Comparison of ENCODE assay signal across 8 mouse cellular contexts in the genomic region with DNA sequence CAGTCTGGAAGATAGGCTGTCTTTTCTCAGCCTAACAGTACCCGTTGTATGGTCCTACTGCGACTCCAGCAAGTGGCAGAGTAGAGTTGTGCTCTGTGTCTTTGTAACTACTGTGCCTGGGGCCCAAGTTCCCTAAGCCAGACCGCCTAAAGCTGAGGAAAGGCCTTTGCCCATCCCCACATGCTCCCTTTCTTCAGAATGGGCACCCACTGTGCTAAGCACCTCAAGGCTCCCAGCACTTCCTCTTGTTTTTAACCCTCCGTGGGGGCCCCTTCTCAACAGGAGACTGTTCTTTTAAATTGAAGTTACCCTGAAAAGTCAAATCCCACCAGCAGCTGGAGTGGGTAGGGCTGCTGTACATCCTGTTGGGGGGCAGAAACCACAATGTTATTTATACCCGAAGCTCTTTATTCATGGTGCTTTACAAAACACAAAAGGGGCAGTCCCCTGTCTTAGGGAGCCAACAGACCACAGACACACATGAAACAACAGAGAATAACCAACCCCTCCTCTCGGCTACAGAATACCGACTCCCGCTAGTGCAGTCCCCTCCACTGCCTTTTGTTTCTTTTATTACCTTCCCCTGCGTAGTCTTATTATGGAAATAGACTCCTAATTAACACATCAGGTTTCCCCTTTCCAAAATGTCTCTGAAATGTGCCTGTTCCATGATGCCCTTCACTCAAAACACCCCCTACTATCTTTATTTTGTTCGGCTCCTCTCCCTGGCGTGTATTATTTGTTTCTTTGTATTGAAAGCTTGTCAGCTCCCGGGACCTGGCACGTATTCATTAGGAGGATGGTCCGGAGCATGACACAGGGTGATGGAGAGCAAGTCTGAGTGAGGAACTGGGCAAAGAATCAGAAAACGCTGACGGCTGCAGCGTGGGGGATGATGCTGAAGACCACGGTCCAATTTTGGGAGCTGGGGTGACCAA.
DNase-seq lines count a peak whose midpoint lies in the region; TF ChIP-seq lines count a peak whose summit lies in the region.

No protein-coding gene starts in this region.

- WGBS in bone marrow, adult 2 months: 2% methylated on average over 18 of the region's 18 CpGs
- 5% methylated on average over 18 of the region's 18 CpGs for WGBS in midbrain, embryonic 10.5 days

- no peak for TF ChIP-seq POLR2A in bone marrow, adult 2 months (IDR thresholded peaks at IDR 0.05; ENCODE audit: borderline replicate concordance, control insufficient read depth, low read depth, low read length)

- no peaks in the 10 kb centered on the region for H3K36me3 ChIP-seq in midbrain, embryonic 10.5 days
- peaks cover 7% of the 10 kb centered on the region for H3K36me3 ChIP-seq in splenic B cell, adult 2 months (ENCODE audit: control insufficient read depth, insufficient read depth, low read length, poor library complexity, severe bottlenecking)

- peak overlapping the region; percentile 53 for H3K4me3 ChIP-seq in bone marrow, adult 2 months (replicated peaks; ENCODE audit: control insufficient read depth, low read depth, low read length)
- peak overlapping the region; percentile 48 for H3K4me3 ChIP-seq in midbrain, embryonic 10.5 days

- peak; percentile 98 for DNase-seq in heart, adult 11 months
- DNase-seq in heart, postnatal 25 days (ENCODE audit: low spot score): no peak
- peak; percentile 39 to 67 for DNase-seq in heart, adult 9 months (ENCODE audit: low spot score in 2 of 2)
- peak; percentile 11 for DNase-seq in kidney, postnatal 14 days
- DNase-seq in midbrain, embryonic 10.5 days (ENCODE audit: low spot score): peak; percentile 37
- peak; percentile 85 for DNase-seq in splenic B cell, adult 2 months (ENCODE audit: low read depth, low spot score)
- no peak for DNase-seq in urinary bladder, adult 18-20 months (ENCODE audit: low spot score in 2 of 2)

- intact Hi-C loops in heart, postnatal 25 days (cut with DNase I): no loop called here

- TF ChIP-seq CTCF in bone marrow, adult 2 months (IDR thresholded peaks at IDR 0.05; ENCODE audit: control insufficient read depth, insufficient read depth, low read length): no peak

- H3K4me1 ChIP-seq in bone marrow, adult 2 months (ENCODE audit: control insufficient read depth, insufficient read depth, low read length): peaks cover 2% of the 10 kb centered on the region; the same call in 1 of the 2 replicates
- H3K4me1 ChIP-seq in midbrain, embryonic 10.5 days: peaks cover 25% of the 10 kb centered on the region

- H3K27ac ChIP-seq in bone marrow, adult 2 months (ENCODE audit: control insufficient read depth, insufficient read depth, low read depth, low read length, poor library complexity): peak overlapping the region; percentile 86
- peak overlapping the region; percentile 83 for H3K27ac ChIP-seq in midbrain, embryonic 10.5 days (replicated peaks)

- H3K9me3 ChIP-seq in midbrain, embryonic 10.5 days (replicated peaks): peaks cover 35% of the 10 kb centered on the region

- peaks cover 15% of the 10 kb centered on the region for H3K27me3 ChIP-seq in midbrain, embryonic 10.5 days (ENCODE audit: low read depth, poor library complexity, severe bottlenecking)
- H3K27me3 ChIP-seq in splenic B cell, adult 2 months (ENCODE audit: control insufficient read depth, insufficient read depth, low read length, poor library complexity, severe bottlenecking): no peaks in the 10 kb centered on the region

Comparison
In these comparisons a context has a peak if more than half of its experiments do, and no peak if none do; other contexts are left out.
1. DNase-seq: peak in heart, adult 11 months (single experiment), heart, adult 9 months (2 of 2), kidney, postnatal 14 days (single experiment), midbrain, embryonic 10.5 days (single experiment) and splenic B cell, adult 2 months (single experiment); none in heart, postnatal 25 days (single experiment) and urinary bladder, adult 18-20 months (0 of 2).